8 mouse cellular contexts compared by ENCODE assay signal in genomic region chr7:89981557-89981956, GRCm38 (mm10). TPM values are rescaled to one million over a fixed set of nuclear protein-coding genes. Genes with fewer than 3 reads are reported as not detected.
DNase-seq lines count a peak whose midpoint lies in the region; ATAC-seq and TF ChIP-seq lines count a peak whose summit lies in the region.

No protein-coding gene starts in this region.

- no peaks in the 10 kb centered on the region for H3K9me3 ChIP-seq in embryonic facial prominence, embryonic 13.5 days
- no peaks in the 10 kb centered on the region for H3K9me3 ChIP-seq in intestine, embryonic 14.5 days (ENCODE audit: control insufficient read depth, low read length)
- no peaks in the 10 kb centered on the region for H3K9me3 ChIP-seq in neural tube, embryonic 12.5 days

- WGBS in lung, adult 2 months, result 4% methylated on average over 10 of the region's 10 CpGs
- WGBS in embryonic facial prominence, embryonic 13.5 days, result 9% methylated on average over 10 of the region's 10 CpGs
- WGBS in intestine, embryonic 14.5 days, result 7% methylated on average over 10 of the region's 10 CpGs
- WGBS in neural tube, embryonic 12.5 days, result 17% methylated on average over 10 of the region's 10 CpGs

- DNase-seq in lung, adult 2 months, result no peak
- DNase-seq in lung, postnatal 14 days, result no peak
- DNase-seq in intestine, embryonic 14.5 days (ENCODE audit: low spot score), result no peak
- DNase-seq in frontal cortex, postnatal 25 days (ENCODE audit: low spot score in 2 of 2), result no peak
- no peak for DNase-seq in spleen, adult 18-20 months

- no peaks in the 10 kb centered on the region for H3K27me3 ChIP-seq in embryonic facial prominence, embryonic 13.5 days
- H3K27me3 ChIP-seq in intestine, embryonic 14.5 days (replicated peaks; ENCODE audit: control insufficient read depth, insufficient read depth, low read length), result no peaks in the 10 kb centered on the region
- H3K27me3 ChIP-seq in neural tube, embryonic 12.5 days (replicated peaks), result no peaks in the 10 kb centered on the region

- peak overlapping the region; percentile 100 for H3K27ac ChIP-seq in embryonic facial prominence, embryonic 13.5 days
- peak overlapping the region; percentile 100 for H3K27ac ChIP-seq in intestine, embryonic 14.5 days (ENCODE audit: low read depth)
- no peak overlapping the region for H3K27ac ChIP-seq in neural tube, embryonic 12.5 days

- no peak for TF ChIP-seq POLR2A in lung, adult 2 months (IDR thresholded peaks at IDR 0.05; ENCODE audit: borderline replicate concordance, extremely low read depth, low read depth, low read length)

- peaks cover 5% of the 10 kb centered on the region for H3K4me1 ChIP-seq in lung, adult 2 months (ENCODE audit: control insufficient read depth, insufficient read depth, low read length)
- H3K4me1 ChIP-seq in embryonic facial prominence, embryonic 13.5 days, result peaks cover 15% of the 10 kb centered on the region
- H3K4me1 ChIP-seq in intestine, embryonic 14.5 days (replicated peaks; ENCODE audit: control insufficient read depth, insufficient read depth, low read length), result peaks cover 15% of the 10 kb centered on the region
- peaks cover 12% of the 10 kb centered on the region for H3K4me1 ChIP-seq in neural tube, embryonic 12.5 days

- H3K36me3 ChIP-seq in embryonic facial prominence, embryonic 13.5 days, result peaks cover 5% of the 10 kb centered on the region
- H3K36me3 ChIP-seq in intestine, embryonic 14.5 days (ENCODE audit: control insufficient read depth, insufficient read depth, low read length), result peaks cover 5% of the 10 kb centered on the region; the same call in 1 of the 2 replicates
- H3K36me3 ChIP-seq in neural tube, embryonic 12.5 days, result no peaks in the 10 kb centered on the region

- peak overlapping the region; percentile 65 for H3K4me2 ChIP-seq in embryonic facial prominence, embryonic 13.5 days
- peak overlapping the region; percentile 55 for H3K4me2 ChIP-seq in intestine, embryonic 14.5 days (ENCODE audit: low read length)
- peak overlapping the region; percentile 76 for H3K4me2 ChIP-seq in neural tube, embryonic 12.5 days (replicated peaks)

- no peak for ATAC-seq in embryonic facial prominence, embryonic 13.5 days (ENCODE audit: insufficient number of reproducible peaks, insufficient read depth, low FRiP score, low TSS enrichment, low read depth)
- peak; percentile 11; the same call in 1 of the 2 replicates for ATAC-seq in intestine, embryonic 14.5 days (replicated peaks; ENCODE audit: low FRiP score, low TSS enrichment, low read depth)
- ATAC-seq in neural tube, embryonic 12.5 days (ENCODE audit: low FRiP score, low read depth), result peak; percentile 19; the same call in 1 of the 2 replicates
- no peak for ATAC-seq in granulocyte monocyte progenitor cell, adult 5-6 weeks (replicated peaks; ENCODE audit: poor library complexity, severe bottlenecking)

- peak overlapping the region; percentile 90 for H3K9ac ChIP-seq in embryonic facial prominence, embryonic 13.5 days
- H3K9ac ChIP-seq in intestine, embryonic 14.5 days (ENCODE audit: low read length), result peak overlapping the region; percentile 93
- peak overlapping the region; percentile 79 for H3K9ac ChIP-seq in neural tube, embryonic 12.5 days

- no peak for TF ChIP-seq CTCF in lung, adult 2 months (IDR thresholded peaks at IDR 0.05; ENCODE audit: insufficient read depth, low read length)

- H3K4me3 ChIP-seq in lung, adult 2 months (replicated peaks; ENCODE audit: extremely low read depth, low read depth, low read length), result peak overlapping the region; percentile 56
- H3K4me3 ChIP-seq in embryonic facial prominence, embryonic 13.5 days, result peak overlapping the region; percentile 80
- peak overlapping the region; percentile 90 for H3K4me3 ChIP-seq in intestine, embryonic 14.5 days (ENCODE audit: low read depth, low read length)
- H3K4me3 ChIP-seq in neural tube, embryonic 12.5 days, result peak overlapping the region; percentile 76

RNA-seq across cellular contexts. Expression of gene Eed, which starts 0.8 kb away (rescaled TPM):
- 15.0 and 17.5 TPM in 2 replicates for polyA plus RNA-seq in lung, adult 2 months (2012; rRNA removed)
- polyA plus RNA-seq in embryonic facial prominence, embryonic 13.5 days (2015; fragmentation: Nextera tagmentation; extraction: Ambion mirVana), result 78.6 and 86.0 TPM in 2 replicates
- polyA plus RNA-seq in intestine, embryonic 14.5 days (2014; fragmentation: Nextera tagmentation; extraction: Ambion mirVana), result 71.0 and 81.5 TPM in 2 replicates
- polyA plus RNA-seq in neural tube, embryonic 12.5 days (2016; fragmentation: Nextera tagmentation; extraction: Ambion mirVana), result 65.6 and 66.0 TPM in 2 replicates
- 89.6 and 108 TPM in 2 replicates for total RNA-seq in granulocyte monocyte progenitor cell, adult 5-6 weeks (2014; fragmentation: Nextera tagmentation)
- 130 and 164 TPM in 2 replicates for total RNA-seq in granulocyte monocyte progenitor cell, adult 5-6 weeks (2017)

RNA-seq across cellular contexts. Expression of gene Hikeshi, which starts 40.6 kb away (rescaled TPM):
- polyA plus RNA-seq in lung, adult 2 months (2012; rRNA removed), result 23.7 and 31.5 TPM in 2 replicates
- 132 TPM in 2 replicates for polyA plus RNA-seq in embryonic facial prominence, embryonic 13.5 days (2015; fragmentation: Nextera tagmentation; extraction: Ambion mirVana)
- polyA plus RNA-seq in intestine, embryonic 14.5 days (2014; fragmentation: Nextera tagmentation; extraction: Ambion mirVana), result 132 and 154 TPM in 2 replicates
- 134 and 135 TPM in 2 replicates for polyA plus RNA-seq in neural tube, embryonic 12.5 days (2016; fragmentation: Nextera tagmentation; extraction: Ambion mirVana)
- total RNA-seq in granulocyte monocyte progenitor cell, adult 5-6 weeks (2014; fragmentation: Nextera tagmentation), result 50.9 and 57.8 TPM in 2 replicates
- 98.2 and 108 TPM in 2 replicates for total RNA-seq in granulocyte monocyte progenitor cell, adult 5-6 weeks (2017)

Comparison
In these comparisons a context has a peak if more than half of its experiments do, and no peak if none do; other contexts are left out.
1. ATAC-seq: peak in intestine, embryonic 14.5 days (single experiment) and neural tube, embryonic 12.5 days (single experiment); none in embryonic facial prominence, embryonic 13.5 days (single experiment) and granulocyte monocyte progenitor cell, adult 5-6 weeks (single experiment).
2. Peak in every context shown above with its lines, with median percentiles within 50 percentile points of each other: H3K4me3 ChIP-seq, H3K4me2 ChIP-seq and H3K9ac ChIP-seq.